Comparison of ENCODE assay signal across 8 mouse cellular contexts in the genomic region with DNA sequence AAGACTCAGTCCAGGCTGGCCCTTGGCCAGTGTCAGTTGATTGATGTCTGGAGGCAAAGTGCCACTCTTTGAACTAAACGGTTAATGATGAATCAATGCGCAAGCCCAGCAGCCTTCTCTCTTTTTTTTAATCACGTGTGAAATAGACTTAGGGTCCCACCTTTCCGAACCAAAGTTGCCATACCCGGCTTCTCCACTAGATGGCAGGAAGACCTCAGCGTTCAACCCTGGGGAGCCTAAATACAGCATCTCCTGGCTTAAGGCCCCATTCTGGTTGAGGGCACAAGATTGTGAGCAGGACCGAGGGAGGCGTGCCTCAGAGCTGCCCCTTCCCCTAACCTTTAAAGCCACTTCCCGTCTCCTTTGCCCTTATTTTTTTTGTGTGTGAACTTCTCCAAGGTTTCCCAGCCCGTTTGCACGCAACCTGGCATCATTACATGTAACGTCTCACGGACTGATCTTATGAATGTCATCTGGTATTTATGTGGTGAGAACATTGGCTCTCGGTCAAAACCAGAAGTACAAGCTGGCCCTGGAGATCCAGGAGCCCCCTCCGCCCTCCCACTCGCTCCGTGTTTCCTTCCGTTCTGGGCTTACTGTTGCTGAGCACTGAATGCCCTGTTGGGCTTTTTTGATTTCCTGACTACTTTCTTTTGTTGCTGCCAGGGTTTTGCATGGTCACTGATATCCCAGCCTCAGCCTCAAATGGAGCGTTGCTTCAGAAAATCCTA. TPM values are rescaled to one million over a fixed set of nuclear protein-coding genes. Genes with fewer than 3 reads are reported as not detected.
A peak's percentile ranks its signal among the peaks of the same experiment; 100 is the strongest.
DNase-seq lines count a peak whose midpoint lies in the region; ATAC-seq and TF ChIP-seq lines count a peak whose summit lies in the region.

No protein-coding gene starts in this region.

- H3K27ac ChIP-seq in ES-E14 (ENCODE audit: insufficient read depth, low read depth, low read length, poor library complexity, severe bottlenecking) = no peak overlapping the region
- peak overlapping the region; percentile 26; the same call in 1 of the 2 replicates for H3K27ac ChIP-seq in forebrain, embryonic 16.5 days (ENCODE audit: low read length)
- peak overlapping the region; percentile 66 for H3K27ac ChIP-seq in layer of hippocampus, adult 2 months
- H3K27ac ChIP-seq in lung, embryonic 14.5 days (ENCODE audit: low read depth) = peak overlapping the region; percentile 9; the same call in 1 of the 2 replicates
- no peak overlapping the region for H3K27ac ChIP-seq in thymus, adult 2 months (ENCODE audit: control insufficient read depth, insufficient read depth, low read length)

- intact Hi-C loops in heart, postnatal 36 days (cut with DNase I) = loop anchor here (1.0 to 10.0 kb wide), 5 partner anchors 56 to 311 kb away; no protein-coding TSS in a partner anchor

- no peak overlapping the region for H3K4me3 ChIP-seq in ES-E14 (ENCODE audit: insufficient read depth in 1 of 2, low read depth in 1 of 2, low read length in 2 of 2, poor library complexity in 1 of 2, severe bottlenecking in 1 of 2)
- H3K4me3 ChIP-seq in forebrain, embryonic 16.5 days (replicated peaks; ENCODE audit: low read length) = peak overlapping the region; percentile 29
- peak overlapping the region; percentile 37 for H3K4me3 ChIP-seq in layer of hippocampus, adult 2 months
- peak overlapping the region; percentile 16; the same call in 1 of the 2 replicates for H3K4me3 ChIP-seq in lung, embryonic 14.5 days (ENCODE audit: low read depth, low read length)
- H3K4me3 ChIP-seq in thymus, adult 2 months (ENCODE audit: control insufficient read depth, insufficient read depth, low read length) = no peak overlapping the region

- no peaks in the 10 kb centered on the region for H3K9me3 ChIP-seq in ES-E14 (ENCODE audit: control insufficient read depth, insufficient read depth, low read depth, low read length)
- no peaks in the 10 kb centered on the region for H3K9me3 ChIP-seq in forebrain, embryonic 16.5 days (ENCODE audit: control insufficient read depth, low read length)
- H3K9me3 ChIP-seq in lung, embryonic 14.5 days (ENCODE audit: low read depth, low read length) = no peaks in the 10 kb centered on the region

- H3K27me3 ChIP-seq in forebrain, embryonic 16.5 days (replicated peaks; ENCODE audit: control insufficient read depth, insufficient read depth, low read length) = no peaks in the 10 kb centered on the region
- H3K27me3 ChIP-seq in lung, embryonic 14.5 days (ENCODE audit: insufficient read depth, low read length) = no peaks in the 10 kb centered on the region
- H3K27me3 ChIP-seq in thymus, adult 2 months (ENCODE audit: control insufficient read depth, insufficient read depth, low read length) = no peaks in the 10 kb centered on the region

- in situ Hi-C loops in ES-E14 (cut with MboI; ENCODE audit: low sequenced_read_pairs in 2 of 2, unreplicated experiment in 2 of 2) = no loop called here

- no peak for TF ChIP-seq POLR2A in thymus, adult 2 months (IDR thresholded peaks at IDR 0.05; ENCODE audit: control insufficient read depth, extremely low read depth, insufficient read depth, low read length, poor library complexity)

- peak overlapping the region; percentile 52 for H3K4me2 ChIP-seq in forebrain, embryonic 16.5 days (ENCODE audit: low read length)
- H3K4me2 ChIP-seq in lung, embryonic 14.5 days = peak overlapping the region; percentile 57

- WGBS in forebrain, embryonic 16.5 days = 18% methylated on average over 19 of the region's 19 CpGs
- WGBS in lung, embryonic 14.5 days = 14% methylated on average over 19 of the region's 19 CpGs
- 10% methylated on average over 19 of the region's 19 CpGs for WGBS in thymus, adult 2 months

- no peak overlapping the region for H3K9ac ChIP-seq in ES-E14 (ENCODE audit: insufficient read depth, low read depth, low read length, poor library complexity, severe bottlenecking)
- peak overlapping the region; percentile 37; the same call in 1 of the 2 replicates for H3K9ac ChIP-seq in forebrain, embryonic 16.5 days (replicated peaks; ENCODE audit: low read depth, low read length)
- peak overlapping the region; percentile 7; the same call in 1 of the 2 replicates for H3K9ac ChIP-seq in lung, embryonic 14.5 days

- H3K4me1 ChIP-seq in ES-E14 (ENCODE audit: control insufficient read depth in 2 of 2, insufficient read depth in 2 of 2, low read length in 2 of 2, poor library complexity in 1 of 2) = 0 out of 4 replicates have a peak, but pooled peaks cover 0 to 2% of the 10 kb centered on the region in 2 experiments
- peaks cover 10% of the 10 kb centered on the region for H3K4me1 ChIP-seq in forebrain, embryonic 16.5 days (replicated peaks; ENCODE audit: control insufficient read depth, insufficient read depth, low read length)
- H3K4me1 ChIP-seq in lung, embryonic 14.5 days (ENCODE audit: insufficient read depth) = no peaks in the 10 kb centered on the region
- peaks cover 4% of the 10 kb centered on the region for H3K4me1 ChIP-seq in thymus, adult 2 months (replicated peaks; ENCODE audit: control insufficient read depth, insufficient read depth, low read length)

- peak; percentile 87 for DNase-seq in ES-E14 (ENCODE audit: low read depth, low spot score)
- peak; percentile 22 for DNase-seq in cerebellum, adult 11-12 months
- peak; percentile 80 to 87 for DNase-seq in heart, postnatal 36 days
- peak; percentile 80 to 88 for DNase-seq in layer of hippocampus, adult 2 months (ENCODE audit: low spot score in 2 of 2)
- DNase-seq in lung, embryonic 14.5 days = peak; percentile 96
- peak; percentile 13 for DNase-seq in ovary, adult 18-20 months (ENCODE audit: low spot score)
- DNase-seq in thymus, adult 2 months = peak; percentile 78

- no peaks in the 10 kb centered on the region for H3K36me3 ChIP-seq in ES-E14 (ENCODE audit: control insufficient read depth, insufficient read depth, low read length, poor library complexity, severe bottlenecking)
- no peaks in the 10 kb centered on the region for H3K36me3 ChIP-seq in forebrain, embryonic 16.5 days (ENCODE audit: control insufficient read depth, insufficient read depth)
- peaks cover 10% of the 10 kb centered on the region; the same call in 1 of the 2 replicates for H3K36me3 ChIP-seq in lung, embryonic 14.5 days (ENCODE audit: insufficient read depth)
- no peaks in the 10 kb centered on the region for H3K36me3 ChIP-seq in thymus, adult 2 months (ENCODE audit: control insufficient read depth, insufficient read depth, low read length)

- TF ChIP-seq CTCF in layer of hippocampus, adult 2 months (conservative IDR thresholded peaks at IDR 0.05) = peak; percentile 90
- peak; percentile 94 for TF ChIP-seq CTCF in lung, embryonic 14.5 days (IDR thresholded peaks at IDR 0.05; ENCODE audit: low read depth)
- TF ChIP-seq CTCF in thymus, adult 2 months (IDR thresholded peaks at IDR 0.05; ENCODE audit: borderline replicate concordance, control insufficient read depth, extremely low read depth, insufficient read depth, low read length, poor library complexity) = peak; percentile 63; the same call in 1 of the 2 replicates

- peak; percentile 91 for ATAC-seq in forebrain, embryonic 16.5 days
- ATAC-seq in lung, embryonic 14.5 days (ENCODE audit: insufficient read depth) = peak; percentile 90

TF ChIP-seq in ES-E14, 5 proteins besides CTCF, POLR2A, EP300 and RAD21:
- no peak for TF ChIP-seq HCFC1 (IDR thresholded peaks at IDR 0.05; ENCODE audit: borderline replicate concordance, insufficient read depth, low read length)
- TF ChIP-seq CHD2 (IDR thresholded peaks at IDR 0.05; ENCODE audit: low read depth, low read length) = no peak
- TF ChIP-seq ZC3H11A (IDR thresholded peaks at IDR 0.05; ENCODE audit: borderline replicate concordance, low read depth, low read length) = peak; percentile 97
- peak; percentile 66 for TF ChIP-seq ZNF384 (IDR thresholded peaks at IDR 0.05; ENCODE audit: low read depth, low read length)
- TF ChIP-seq MAFK (IDR thresholded peaks at IDR 0.05; ENCODE audit: insufficient read depth, low read depth, low read length) = no peak

RNA-seq across cellular contexts. Expression of gene Gprc5a, which starts 22.4 kb away (rescaled TPM):
- total RNA-seq in ES-E14 (2012; rRNA removed) = 7.8 and 10.6 TPM in 2 replicates
- polyA plus RNA-seq in forebrain, embryonic 16.5 days (2015; fragmentation: Nextera tagmentation; extraction: Ambion mirVana) = 0.37 and 0.81 TPM in 2 replicates
- total RNA-seq in heart, postnatal 36 days (2021) = 1 to 10 TPM in 1 of 2 experiments, under 1 TPM in 1; 0.81 to 1.3 TPM
- under 1 TPM in 1 of 2 experiments, not detected in 1; 0.41 TPM for total RNA-seq in layer of hippocampus, adult 2 months (2021)
- polyA plus RNA-seq in lung, embryonic 14.5 days (2014; fragmentation: Nextera tagmentation; extraction: Ambion mirVana) = 42.5 and 48.7 TPM in 2 replicates
- 2.2 and 3.7 TPM in 2 replicates for polyA plus RNA-seq in thymus, adult 2 months (2012; rRNA removed)

RNA-seq across cellular contexts. Expression of gene Gprc5d, which starts 30.2 kb away (rescaled TPM):
- total RNA-seq in ES-E14 (2012; rRNA removed) = not detected in 2 replicates
- not detected in 2 replicates for polyA plus RNA-seq in forebrain, embryonic 16.5 days (2015; fragmentation: Nextera tagmentation; extraction: Ambion mirVana)
- not detected for total RNA-seq in heart, postnatal 36 days (2021)
- not detected for total RNA-seq in layer of hippocampus, adult 2 months (2021)
- not detected in 2 replicates for polyA plus RNA-seq in lung, embryonic 14.5 days (2014; fragmentation: Nextera tagmentation; extraction: Ambion mirVana)
- polyA plus RNA-seq in thymus, adult 2 months (2012; rRNA removed) = 0.22 and 0.59 TPM in 2 replicates

Comparison
In these comparisons a context has a peak if more than half of its experiments do, and no peak if none do; other contexts are left out.
1. DNase-seq: peak in every context shown above with its lines; median percentile 96 in lung, embryonic 14.5 days; 87 in ES-E14; 84 in layer of hippocampus, adult 2 months; 84 in heart, postnatal 36 days; 78 in thymus, adult 2 months; 22 in cerebellum, adult 11-12 months; 13 in ovary, adult 18-20 months.
2. H3K27ac ChIP-seq: peak in forebrain, embryonic 16.5 days (single experiment), layer of hippocampus, adult 2 months (single experiment) and lung, embryonic 14.5 days (single experiment); none in ES-E14 (single experiment) and thymus, adult 2 months (single experiment).
3. H3K4me3 ChIP-seq: peak in forebrain, embryonic 16.5 days (single experiment), layer of hippocampus, adult 2 months (single experiment) and lung, embryonic 14.5 days (single experiment); none in ES-E14 (0 of 2) and thymus, adult 2 months (single experiment).
4. Peak in every context shown above with its lines, with median percentiles within 50 percentile points of each other: CTCF ChIP-seq.